In genomic region chr2:172270974-172271697, GRCm38 (mm10) we compare ENCODE assay signal across 19 mouse cellular contexts. TPM values are rescaled to one million over a fixed set of nuclear protein-coding genes. Genes with fewer than 3 reads are reported as not detected.
DNase-seq lines count a peak whose midpoint lies in the region; ATAC-seq and TF ChIP-seq lines count a peak whose summit lies in the region.
"Had no signal": no experiment of that assay in that cellular context is flagged by ENCODE, and none has a peak within 500 bp of the region (broad histone marks: within the 10 kb centered on the region; RNA-seq: fewer than 3 reads in every experiment).

No protein-coding gene starts in this region.

- peak; percentile 67 for ATAC-seq in midbrain, embryonic 13.5 days
- ATAC-seq in midbrain, embryonic 11.5 days (ENCODE audit: low FRiP score), result no peak
- peak; percentile 65 for ATAC-seq in forebrain, embryonic 13.5 days
- 0 out of 2 replicates have a peak, but pooled peaks have one; percentile 48 for ATAC-seq in hindbrain, postnatal 0 days
- peak; percentile 45; the same call in 1 of the 2 replicates for ATAC-seq in neural tube, embryonic 15.5 days (ENCODE audit: low FRiP score)

- H3K27ac ChIP-seq in midbrain, embryonic 13.5 days, result peak overlapping the region; percentile 64
- no peak overlapping the region; the same call in 1 of the 2 replicates for H3K27ac ChIP-seq in midbrain, embryonic 11.5 days (ENCODE audit: low read depth, low read length)
- peak overlapping the region; percentile 88 for H3K27ac ChIP-seq in forebrain, embryonic 13.5 days
- H3K27ac ChIP-seq in hindbrain, postnatal 0 days, result peak overlapping the region; percentile 43
- H3K27ac ChIP-seq in neural tube, embryonic 15.5 days (replicated peaks), result peak overlapping the region; percentile 78
- H3K27ac ChIP-seq: kidney, embryonic 15.5 days; stomach, embryonic 15.5 days had no signal

- DNase-seq in midbrain, embryonic 11.5 days (ENCODE audit: low spot score, missing footprints), result no peak
- DNase-seq in hindbrain, postnatal 0 days (ENCODE audit: low spot score), result peak; percentile 11
- no peak for DNase-seq in frontal cortex, postnatal 14 days (ENCODE audit: low spot score in 2 of 2)
- no peak for DNase-seq in lung, postnatal 10 days
- DNase-seq: cerebellum, adult 8-10 months; heart, adult 18-20 months; left cerebral cortex, postnatal 4 days; lung, adult 18-20 months; right cerebral cortex, postnatal 4 days; thymus, postnatal 4 days had no signal

- no peaks in the 10 kb centered on the region; the same call in 1 of the 2 replicates for H3K27me3 ChIP-seq in midbrain, embryonic 13.5 days
- no peaks in the 10 kb centered on the region for H3K27me3 ChIP-seq in midbrain, embryonic 11.5 days (ENCODE audit: control insufficient read depth, insufficient read depth, low read length)
- H3K27me3 ChIP-seq in forebrain, embryonic 13.5 days, result no peaks in the 10 kb centered on the region
- no peaks in the 10 kb centered on the region for H3K27me3 ChIP-seq in hindbrain, postnatal 0 days (ENCODE audit: insufficient read depth, low read length)
- no peaks in the 10 kb centered on the region for H3K27me3 ChIP-seq in neural tube, embryonic 15.5 days (replicated peaks)
- H3K27me3 ChIP-seq: CH12.LX; kidney, embryonic 15.5 days; stomach, embryonic 15.5 days had no signal

- H3K9me3 ChIP-seq in midbrain, embryonic 13.5 days, result no peaks in the 10 kb centered on the region
- no peaks in the 10 kb centered on the region for H3K9me3 ChIP-seq in midbrain, embryonic 11.5 days (ENCODE audit: control insufficient read depth, low read length)
- H3K9me3 ChIP-seq in forebrain, embryonic 13.5 days (replicated peaks), result no peaks in the 10 kb centered on the region
- no peaks in the 10 kb centered on the region for H3K9me3 ChIP-seq in hindbrain, postnatal 0 days (ENCODE audit: low read length)
- H3K9me3 ChIP-seq in neural tube, embryonic 15.5 days (replicated peaks), result no peaks in the 10 kb centered on the region
- H3K9me3 ChIP-seq: kidney, embryonic 15.5 days; stomach, embryonic 15.5 days had no signal

- H3K4me1 ChIP-seq in midbrain, embryonic 13.5 days (replicated peaks), result peaks cover 17% of the 10 kb centered on the region
- H3K4me1 ChIP-seq in midbrain, embryonic 11.5 days (ENCODE audit: control insufficient read depth, insufficient read depth, low read length), result no peaks in the 10 kb centered on the region
- peaks cover 19% of the 10 kb centered on the region for H3K4me1 ChIP-seq in forebrain, embryonic 13.5 days
- H3K4me1 ChIP-seq in hindbrain, postnatal 0 days (ENCODE audit: insufficient read depth, low read length), result no peaks in the 10 kb centered on the region
- peaks cover 22% of the 10 kb centered on the region for H3K4me1 ChIP-seq in neural tube, embryonic 15.5 days
- H3K4me1 ChIP-seq: kidney, embryonic 15.5 days; stomach, embryonic 15.5 days had no signal

- H3K36me3 ChIP-seq in midbrain, embryonic 13.5 days, result no peaks in the 10 kb centered on the region
- H3K36me3 ChIP-seq in midbrain, embryonic 11.5 days (ENCODE audit: control insufficient read depth, insufficient read depth, low read length), result no peaks in the 10 kb centered on the region
- H3K36me3 ChIP-seq in forebrain, embryonic 13.5 days (ENCODE audit: poor library complexity, severe bottlenecking), result no peaks in the 10 kb centered on the region
- H3K36me3 ChIP-seq in hindbrain, postnatal 0 days (ENCODE audit: insufficient read depth, low read length), result no peaks in the 10 kb centered on the region
- H3K36me3 ChIP-seq in neural tube, embryonic 15.5 days, result no peaks in the 10 kb centered on the region
- H3K36me3 ChIP-seq: kidney, embryonic 15.5 days; stomach, embryonic 15.5 days had no signal

- TF ChIP-seq CTCF in hindbrain, postnatal 0 days (IDR thresholded peaks at IDR 0.05; ENCODE audit: low read depth), result no peak

- WGBS in midbrain, embryonic 13.5 days, result 67% methylated on average over 12 of the region's 12 CpGs
- WGBS in midbrain, embryonic 11.5 days, result 75% methylated on average over 12 of the region's 12 CpGs
- 53% methylated on average over 12 of the region's 12 CpGs for WGBS in forebrain, embryonic 13.5 days
- WGBS in hindbrain, postnatal 0 days, result 46% methylated on average over 12 of the region's 12 CpGs
- WGBS in neural tube, embryonic 15.5 days, result 45% methylated on average over 12 of the region's 12 CpGs

- no peak overlapping the region for H3K4me3 ChIP-seq in midbrain, embryonic 13.5 days (replicated peaks)
- H3K4me3 ChIP-seq in midbrain, embryonic 11.5 days (ENCODE audit: low read depth, low read length), result no peak overlapping the region
- no peak overlapping the region for H3K4me3 ChIP-seq in forebrain, embryonic 13.5 days
- no peak overlapping the region for H3K4me3 ChIP-seq in hindbrain, postnatal 0 days (ENCODE audit: low read length)
- no peak overlapping the region for H3K4me3 ChIP-seq in neural tube, embryonic 15.5 days (replicated peaks)
- H3K4me3 ChIP-seq: kidney, embryonic 15.5 days; stomach, embryonic 15.5 days had no signal

- no peak overlapping the region for H3K9ac ChIP-seq in midbrain, embryonic 13.5 days (replicated peaks)
- H3K9ac ChIP-seq in midbrain, embryonic 11.5 days (ENCODE audit: low read length), result no peak overlapping the region
- H3K9ac ChIP-seq in forebrain, embryonic 13.5 days, result 0 out of 2 replicates have a peak overlapping the region, but pooled peaks have one; percentile 45
- no peak overlapping the region; the same call in 1 of the 2 replicates for H3K9ac ChIP-seq in hindbrain, postnatal 0 days (replicated peaks; ENCODE audit: low read length)
- peak overlapping the region; percentile 20; the same call in 1 of the 2 replicates for H3K9ac ChIP-seq in neural tube, embryonic 15.5 days (replicated peaks)
- H3K9ac ChIP-seq: kidney, embryonic 15.5 days; stomach, embryonic 15.5 days had no signal

- no peak overlapping the region for H3K4me2 ChIP-seq in midbrain, embryonic 13.5 days (replicated peaks)
- no peak overlapping the region for H3K4me2 ChIP-seq in midbrain, embryonic 11.5 days
- H3K4me2 ChIP-seq in forebrain, embryonic 13.5 days, result peak overlapping the region; percentile 22; the same call in 1 of the 2 replicates
- H3K4me2 ChIP-seq in hindbrain, postnatal 0 days (ENCODE audit: low read depth, low read length), result no peak overlapping the region
- H3K4me2 ChIP-seq in neural tube, embryonic 15.5 days, result no peak overlapping the region
- H3K4me2 ChIP-seq: kidney, embryonic 15.5 days; stomach, embryonic 15.5 days had no signal

RNA-seq across cellular contexts. Expression of gene Mc3r, which starts 22.8 kb away (rescaled TPM):
- polyA plus RNA-seq in midbrain, embryonic 13.5 days (2015; fragmentation: Nextera tagmentation; extraction: Ambion mirVana), result 0.22 and 0.23 TPM in 2 replicates
- 0.06 TPM in 1 of 2 replicates, not detected in the other for polyA plus RNA-seq in midbrain, embryonic 11.5 days (2014; fragmentation: Nextera tagmentation; extraction: Ambion mirVana)
- 0.10 and 0.15 TPM in 2 replicates for polyA plus RNA-seq in forebrain, embryonic 13.5 days (2015; fragmentation: Nextera tagmentation; extraction: Ambion mirVana)
- total RNA-seq in hindbrain, postnatal 0 days (2014; rRNA removed), result 0.31 TPM in 1 of 2 replicates, not detected in the other
- 0.30 and 0.38 TPM in 2 replicates for polyA plus RNA-seq in hindbrain, postnatal 0 days (2015; fragmentation: Nextera tagmentation; extraction: Ambion mirVana)
- polyA plus RNA-seq in neural tube, embryonic 15.5 days (2015; fragmentation: Nextera tagmentation; extraction: Ambion mirVana), result 0.26 and 0.28 TPM in 2 replicates
- total RNA-seq: adrenal gland, adult 18-20 months; CH12.LX; heart, adult 18-20 months; hematopoietic stem cell, adult 5-6 weeks; megakaryocyte, adult 5-6 weeks had no signal
- polyA plus RNA-seq: kidney, embryonic 15.5 days; stomach, embryonic 15.5 days had no signal

Comparison
In these comparisons a context has a peak if more than half of its experiments do, and no peak if none do; other contexts are left out.
1. H3K9ac ChIP-seq: peak in forebrain, embryonic 13.5 days (single experiment) and neural tube, embryonic 15.5 days (single experiment); none in midbrain, embryonic 13.5 days (single experiment), midbrain, embryonic 11.5 days (single experiment) and hindbrain, postnatal 0 days (single experiment).